Mouse (Mus musculus): Measurements from ENCODE around the gene Clcn1. TPM values are rescaled to one million over a fixed set of nuclear protein-coding genes. Genes with fewer than 3 reads are reported as not detected.

Clcn1 gene
- total and polyA plus RNA-seq, 2 experiments from 2014 or later: 0.95 to 2.0 TPM

GRCm38 (mm10) chr6:42339189-42339588 lies 52.7 kb downstream of the Clcn1 start:
- Histone ChIP-seq H3K9me3 (ENCODE audit: low read length) (no peaks in the 10 kb centered on the region), H3K4me2 (ENCODE audit: low read depth, low read length) (no peak overlapping the region), H3K27me3 (ENCODE audit: insufficient read depth, low read length) (no peaks in the 10 kb centered on the region), H3K9ac (replicated peaks; ENCODE audit: low read length) (no peak overlapping the region), H3K27ac (no peak overlapping the region), H3K4me3 (ENCODE audit: low read length) (no peak overlapping the region), H3K4me1 (ENCODE audit: insufficient read depth, low read length) (no peaks in the 10 kb centered on the region), H3K36me3 (ENCODE audit: insufficient read depth, low read length) (no peaks in the 10 kb centered on the region)
- no peak for ATAC-seq
- no peak for DNase-seq (ENCODE audit: low spot score)
- 94% methylated on average over 2 of the region's 2 CpGs for WGBS
- TF ChIP-seq CTCF (IDR thresholded peaks at IDR 0.05; ENCODE audit: low read depth): no peak

DNA sequence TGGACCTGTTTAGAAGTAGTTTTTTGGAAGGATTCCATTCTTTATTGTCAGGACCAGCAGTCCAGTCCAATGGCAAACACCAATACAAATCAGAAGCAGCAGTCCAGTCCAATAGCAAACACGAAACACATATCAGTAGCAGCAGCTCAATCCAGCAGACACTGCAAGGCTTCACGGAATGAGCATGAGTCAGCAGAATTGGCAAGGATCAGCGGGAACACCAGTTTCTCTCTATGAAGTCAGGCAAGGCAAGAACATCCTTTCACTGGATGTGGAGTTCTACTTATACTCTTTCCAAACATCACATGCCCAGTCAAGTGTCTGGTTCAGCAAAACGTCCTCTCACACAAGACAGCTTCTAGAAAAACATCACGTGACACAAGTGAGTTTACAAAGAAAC lies 53.5 kb downstream of the Clcn1 start:
- DNase-seq (ENCODE audit: low spot score): no peak
- no peaks in the 10 kb centered on the region for H3K4me1 ChIP-seq (ENCODE audit: insufficient read depth, low read length)
- no peak for ATAC-seq

GRCm38 (mm10) chr6:42342171-42342570 lies 55.7 kb downstream of the Clcn1 start:
- H3K36me3 ChIP-seq (ENCODE audit: insufficient read depth, low read length): no peaks in the 10 kb centered on the region
- WGBS: 68% methylated on average over 1 of the region's 1 CpGs
- no peak overlapping the region for H3K27ac ChIP-seq
- TF ChIP-seq CTCF (IDR thresholded peaks at IDR 0.05; ENCODE audit: low read depth): no peak
- ATAC-seq: no peak
- H3K4me3 ChIP-seq (ENCODE audit: low read length): no peak overlapping the region
- no peaks in the 10 kb centered on the region for H3K27me3 ChIP-seq (ENCODE audit: insufficient read depth, low read length)
- H3K9ac ChIP-seq (replicated peaks; ENCODE audit: low read length): no peak overlapping the region
- DNase-seq (ENCODE audit: low spot score): no peak
- H3K9me3 ChIP-seq (ENCODE audit: low read length): no peaks in the 10 kb centered on the region
- H3K4me2 ChIP-seq (ENCODE audit: low read depth, low read length): no peak overlapping the region
- H3K4me1 ChIP-seq (ENCODE audit: insufficient read depth, low read length): no peaks in the 10 kb centered on the region

More for the DNA sequence above, 53.5 kb downstream of the Clcn1 start:
- H3K36me3 ChIP-seq (ENCODE audit: insufficient read depth, low read length): no peaks in the 10 kb centered on the region
- no peak overlapping the region for H3K4me2 ChIP-seq (ENCODE audit: low read depth, low read length)
- no peaks in the 10 kb centered on the region for H3K9me3 ChIP-seq (ENCODE audit: low read length)
- no peak overlapping the region for H3K9ac ChIP-seq (replicated peaks; ENCODE audit: low read length)
- H3K27ac ChIP-seq: no peak overlapping the region
- no peak for TF ChIP-seq CTCF (IDR thresholded peaks at IDR 0.05; ENCODE audit: low read depth)
- no peaks in the 10 kb centered on the region for H3K27me3 ChIP-seq (ENCODE audit: insufficient read depth, low read length)
- 86% methylated on average over 5 of the region's 5 CpGs for WGBS
- H3K4me3 ChIP-seq (ENCODE audit: low read length): no peak overlapping the region

DNA sequence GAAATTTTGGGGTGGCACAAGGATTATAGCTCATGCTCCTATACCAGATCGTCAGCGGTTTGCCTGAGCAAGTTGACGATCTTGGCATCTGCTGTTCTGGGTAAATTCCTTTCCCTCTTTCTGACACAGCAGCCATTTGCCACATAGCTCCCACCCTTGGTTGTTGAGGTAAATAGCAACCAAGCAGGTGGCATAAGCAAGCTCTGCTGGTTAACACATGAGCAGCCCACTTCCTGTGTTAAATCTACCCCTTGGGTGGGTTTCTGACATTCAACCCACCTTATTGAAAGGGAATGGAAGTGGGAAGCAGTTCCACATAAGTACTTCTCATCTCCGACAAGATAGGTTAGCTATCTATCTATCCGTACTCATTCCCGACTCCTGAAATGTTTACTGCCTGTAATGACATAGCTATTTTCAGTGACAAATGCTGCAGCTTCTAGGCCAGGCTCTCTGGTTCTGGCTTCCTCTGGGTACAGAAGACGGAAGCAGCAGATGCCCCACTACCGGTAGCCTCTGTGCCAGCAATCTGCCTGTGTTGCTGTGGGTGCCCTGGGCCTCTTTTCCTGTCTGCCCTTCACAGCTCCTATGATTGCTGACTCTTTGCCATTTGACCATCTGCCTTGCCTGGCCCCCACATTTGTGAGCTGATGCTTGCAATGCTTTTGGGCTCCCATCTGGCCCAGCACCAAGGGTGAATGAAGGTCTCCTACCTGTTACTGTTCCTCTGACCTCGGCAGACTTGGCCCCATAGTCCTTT lies 57.1 kb downstream of the Clcn1 start:
- Histone ChIP-seq H3K9ac (replicated peaks; ENCODE audit: low read length) (no peak overlapping the region), H3K4me1 (ENCODE audit: insufficient read depth, low read length) (no peaks in the 10 kb centered on the region), H3K27ac (0 out of 2 replicates have a peak overlapping the region, but pooled peaks have one; percentile 11), H3K9me3 (ENCODE audit: low read length) (no peaks in the 10 kb centered on the region), H3K27me3 (ENCODE audit: insufficient read depth, low read length) (no peaks in the 10 kb centered on the region), H3K36me3 (ENCODE audit: insufficient read depth, low read length) (no peaks in the 10 kb centered on the region), H3K4me2 (ENCODE audit: low read depth, low read length) (no peak overlapping the region), H3K4me3 (ENCODE audit: low read length) (no peak overlapping the region)
- TF ChIP-seq CTCF (IDR thresholded peaks at IDR 0.05; ENCODE audit: low read depth): no peak
- 73% methylated on average over 9 of the region's 9 CpGs for WGBS
- DNase-seq (ENCODE audit: low spot score) (no peak), ATAC-seq (peak; percentile 38; the same call in 1 of the 2 replicates)

DNA sequence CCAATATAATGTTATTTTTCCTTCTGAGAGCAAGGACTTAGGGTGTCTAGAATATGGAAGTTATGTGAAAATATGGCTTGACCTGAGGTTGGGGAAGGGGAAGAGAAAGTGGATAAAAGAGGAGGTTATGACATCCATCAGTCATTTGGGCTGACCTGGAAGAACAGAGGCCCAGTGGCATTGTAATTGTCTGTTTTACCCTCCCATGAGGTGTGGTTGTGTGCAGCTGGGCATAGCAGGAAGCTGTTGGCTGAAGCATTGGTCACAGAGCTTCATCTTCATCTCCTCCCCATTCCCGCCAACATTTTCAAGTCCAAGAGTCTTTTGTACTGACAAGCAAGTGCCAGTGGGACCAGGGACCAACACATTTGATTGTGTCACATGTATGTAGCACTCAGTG lies 57.8 kb downstream of the Clcn1 start:
- no peak overlapping the region for H3K9ac ChIP-seq (replicated peaks; ENCODE audit: low read length)
- no peak for TF ChIP-seq CTCF (IDR thresholded peaks at IDR 0.05; ENCODE audit: low read depth)
- H3K4me2 ChIP-seq (ENCODE audit: low read depth, low read length): no peak overlapping the region
- H3K27ac ChIP-seq: no peak overlapping the region
- no peaks in the 10 kb centered on the region for H3K36me3 ChIP-seq (ENCODE audit: insufficient read depth, low read length)
- H3K9me3 ChIP-seq (ENCODE audit: low read length): no peaks in the 10 kb centered on the region
- WGBS: 84% methylated on average over 1 of the region's 1 CpGs
- ATAC-seq (no peak), DNase-seq (ENCODE audit: low spot score) (no peak)
- H3K27me3 ChIP-seq (ENCODE audit: insufficient read depth, low read length): no peaks in the 10 kb centered on the region
- peaks cover 3% of the 10 kb centered on the region; the same call in 1 of the 2 replicates for H3K4me1 ChIP-seq (ENCODE audit: insufficient read depth, low read length)
- no peak overlapping the region for H3K4me3 ChIP-seq (ENCODE audit: low read length)

- no peak overlapping the region for H3K9ac ChIP-seq (replicated peaks; ENCODE audit: low read length)
- no peak for ATAC-seq
- WGBS: 33% methylated on average over 12 of the region's 12 CpGs
- no peaks in the 10 kb centered on the region for H3K27me3 ChIP-seq (ENCODE audit: insufficient read depth, low read length)
- no peak for TF ChIP-seq CTCF (IDR thresholded peaks at IDR 0.05; ENCODE audit: low read depth)
- H3K4me3 ChIP-seq (ENCODE audit: low read length): peak overlapping the region; percentile 62
- no peaks in the 10 kb centered on the region for H3K9me3 ChIP-seq (ENCODE audit: low read length)
- 0 out of 2 replicates have a peak overlapping the region, but pooled peaks have one; percentile 89 for H3K27ac ChIP-seq
- DNase-seq (ENCODE audit: low spot score): no peak
- peak overlapping the region; percentile 84 for H3K4me2 ChIP-seq (ENCODE audit: low read depth, low read length)
- H3K36me3 ChIP-seq (ENCODE audit: insufficient read depth, low read length): no peaks in the 10 kb centered on the region
- H3K4me1 ChIP-seq (ENCODE audit: insufficient read depth, low read length): peaks cover 16% of the 10 kb centered on the region
Measured at GRCm38 (mm10) chr6:42348281-42349005, 62.0 kb downstream of the Clcn1 start.
